Comparison of ENCODE assay signal across 29 mouse cellular contexts in genomic region chr6:31640745-31641144, GRCm38 (mm10).
DNase-seq lines count a peak whose midpoint lies in the region; ATAC-seq and TF ChIP-seq lines count a peak whose summit lies in the region.
"Had no signal": no experiment of that assay in that cellular context is flagged by ENCODE, and none has a peak within 500 bp of the region (broad histone marks: within the 10 kb centered on the region; RNA-seq: fewer than 3 reads in every experiment).

No protein-coding gene starts in this region.

- TF ChIP-seq CTCF in gastrocnemius, adult 2 months (IDR thresholded peaks at IDR 0.05): no peak

- H3K27ac ChIP-seq in gastrocnemius, adult 2 months: peak overlapping the region; percentile 83
- 0 out of 2 replicates have a peak overlapping the region, but pooled peaks have one; percentile 42 for H3K27ac ChIP-seq in heart, embryonic 10.5 days
- H3K27ac ChIP-seq in heart, embryonic 12.5 days (ENCODE audit: poor library complexity, severe bottlenecking): no peak overlapping the region
- H3K27ac ChIP-seq in liver, embryonic 12.5 days: peak overlapping the region; percentile 45; the same call in 1 of the 2 replicates
- H3K27ac ChIP-seq in liver, embryonic 11.5 days (ENCODE audit: low read depth, low read length): no peak overlapping the region
- H3K27ac ChIP-seq in brown adipose tissue, adult 24 weeks (replicated peaks; ENCODE audit: low read depth, low read length): peak overlapping the region; percentile 29; the same call in 1 of the 2 replicates
- no peak overlapping the region for H3K27ac ChIP-seq in intestine, embryonic 15.5 days
- H3K27ac ChIP-seq: embryonic facial prominence, embryonic 10.5 days; embryonic facial prominence, embryonic 13.5 days; forebrain, embryonic 13.5 days; heart, embryonic 13.5 days; hindbrain, embryonic 12.5 days; hindbrain, embryonic 15.5 days had no signal

- no peak for ATAC-seq in heart, embryonic 12.5 days (ENCODE audit: insufficient number of reproducible peaks, low FRiP score)
- ATAC-seq in liver, embryonic 12.5 days: no peak
- ATAC-seq in liver, embryonic 11.5 days (replicated peaks; ENCODE audit: low FRiP score): no peak
- ATAC-seq in intestine, embryonic 15.5 days: no peak
- ATAC-seq: forebrain, embryonic 16.5 days; Patski had no signal

- no peak overlapping the region for H3K4me2 ChIP-seq in heart, embryonic 12.5 days
- no peak overlapping the region for H3K4me2 ChIP-seq in liver, embryonic 12.5 days
- H3K4me2 ChIP-seq in liver, embryonic 11.5 days: no peak overlapping the region
- no peak overlapping the region for H3K4me2 ChIP-seq in intestine, embryonic 15.5 days (replicated peaks)
- H3K4me2 ChIP-seq: embryonic facial prominence, embryonic 13.5 days; forebrain, embryonic 13.5 days; heart, embryonic 13.5 days; hindbrain, embryonic 12.5 days; hindbrain, embryonic 15.5 days had no signal

- H3K9ac ChIP-seq in heart, embryonic 12.5 days: no peak overlapping the region
- no peak overlapping the region for H3K9ac ChIP-seq in liver, embryonic 12.5 days
- no peak overlapping the region for H3K9ac ChIP-seq in liver, embryonic 11.5 days (ENCODE audit: low read depth, low read length)
- no peak overlapping the region for H3K9ac ChIP-seq in intestine, embryonic 15.5 days
- H3K9ac ChIP-seq: embryonic facial prominence, embryonic 13.5 days; forebrain, embryonic 13.5 days; heart, embryonic 13.5 days; hindbrain, embryonic 12.5 days; hindbrain, embryonic 15.5 days had no signal

- H3K4me3 ChIP-seq in gastrocnemius, adult 2 months: no peak overlapping the region
- H3K4me3 ChIP-seq in heart, embryonic 10.5 days: no peak overlapping the region
- H3K4me3 ChIP-seq in heart, embryonic 12.5 days: no peak overlapping the region
- H3K4me3 ChIP-seq in liver, embryonic 12.5 days: no peak overlapping the region
- no peak overlapping the region for H3K4me3 ChIP-seq in liver, embryonic 11.5 days (ENCODE audit: low read depth, low read length)
- H3K4me3 ChIP-seq in brown adipose tissue, adult 24 weeks (ENCODE audit: insufficient read depth, low read depth, low read length): no peak overlapping the region
- no peak overlapping the region for H3K4me3 ChIP-seq in intestine, embryonic 15.5 days (replicated peaks)
- H3K4me3 ChIP-seq: embryonic facial prominence, embryonic 10.5 days; embryonic facial prominence, embryonic 13.5 days; erythroblast, embryonic 14.5 days; forebrain, embryonic 13.5 days; heart, embryonic 13.5 days; hindbrain, embryonic 12.5 days; hindbrain, embryonic 15.5 days had no signal

- no peaks in the 10 kb centered on the region for H3K36me3 ChIP-seq in heart, embryonic 10.5 days
- H3K36me3 ChIP-seq in heart, embryonic 12.5 days: no peaks in the 10 kb centered on the region
- no peaks in the 10 kb centered on the region for H3K36me3 ChIP-seq in liver, embryonic 12.5 days
- H3K36me3 ChIP-seq in liver, embryonic 11.5 days (ENCODE audit: control insufficient read depth, insufficient read depth, low read length): no peaks in the 10 kb centered on the region
- no peaks in the 10 kb centered on the region for H3K36me3 ChIP-seq in intestine, embryonic 15.5 days
- H3K36me3 ChIP-seq: embryonic facial prominence, embryonic 10.5 days; embryonic facial prominence, embryonic 13.5 days; G1E; heart, embryonic 13.5 days; hindbrain, embryonic 12.5 days; hindbrain, embryonic 15.5 days had no signal

- H3K4me1 ChIP-seq in heart, embryonic 10.5 days: peaks cover 66% of the 10 kb centered on the region
- H3K4me1 ChIP-seq in heart, embryonic 12.5 days (replicated peaks): peaks cover 42% of the 10 kb centered on the region
- H3K4me1 ChIP-seq in liver, embryonic 12.5 days: peaks cover 85% of the 10 kb centered on the region
- peaks cover 54% of the 10 kb centered on the region for H3K4me1 ChIP-seq in liver, embryonic 11.5 days (replicated peaks; ENCODE audit: control insufficient read depth, insufficient read depth, low read length)
- H3K4me1 ChIP-seq in brown adipose tissue, adult 24 weeks (ENCODE audit: control insufficient read depth, insufficient read depth, insufficient read length, low read length): peaks cover 28% of the 10 kb centered on the region
- H3K4me1 ChIP-seq in intestine, embryonic 15.5 days (replicated peaks): peaks cover 17% of the 10 kb centered on the region; the same call in 1 of the 2 replicates

- DNase-seq in gastrocnemius, adult 2 months: no peak
- DNase-seq in gastrocnemius, adult 18-20 months (ENCODE audit: low spot score): no peak
- DNase-seq in heart, embryonic 10.5 days (ENCODE audit: low spot score): no peak
- no peak for DNase-seq in liver, embryonic 11.5 days (ENCODE audit: low spot score)
- DNase-seq: adrenal gland, postnatal 10 days; adrenal gland, postnatal 36 days; B cell, adult 2 months; cerebellum, adult 11-12 months; cerebellum, adult 8-10 months; cerebellum, postnatal 10 days; cerebellum, postnatal 36 days; embryo, embryonic 11 days; gastrocnemius, postnatal 14 days; heart, postnatal 14 days; kidney, adult 11 months had no signal

- H3K27me3 ChIP-seq in heart, embryonic 10.5 days (ENCODE audit: insufficient read depth, poor library complexity, severe bottlenecking): no peaks in the 10 kb centered on the region
- H3K27me3 ChIP-seq in heart, embryonic 12.5 days (replicated peaks): no peaks in the 10 kb centered on the region
- H3K27me3 ChIP-seq in liver, embryonic 12.5 days (replicated peaks): no peaks in the 10 kb centered on the region
- no peaks in the 10 kb centered on the region for H3K27me3 ChIP-seq in liver, embryonic 11.5 days (replicated peaks; ENCODE audit: control insufficient read depth, insufficient read depth, low read length)
- H3K27me3 ChIP-seq in intestine, embryonic 15.5 days (replicated peaks): no peaks in the 10 kb centered on the region
- H3K27me3 ChIP-seq: forebrain, embryonic 13.5 days; heart, embryonic 13.5 days; Patski had no signal

- 51% methylated on average over 2 of the region's 2 CpGs for WGBS in heart, embryonic 10.5 days
- 57% methylated on average over 2 of the region's 2 CpGs for WGBS in heart, embryonic 12.5 days
- 63% methylated on average over 2 of the region's 2 CpGs for WGBS in liver, embryonic 12.5 days (ENCODE audit: insufficient replicate concordance)
- WGBS in liver, embryonic 11.5 days: 66% methylated on average over 2 of the region's 2 CpGs
- 55% methylated on average over 2 of the region's 2 CpGs for WGBS in intestine, embryonic 15.5 days

- H3K9me3 ChIP-seq in heart, embryonic 10.5 days: no peaks in the 10 kb centered on the region
- no peaks in the 10 kb centered on the region for H3K9me3 ChIP-seq in heart, embryonic 12.5 days (replicated peaks)
- H3K9me3 ChIP-seq in liver, embryonic 12.5 days (replicated peaks): no peaks in the 10 kb centered on the region
- H3K9me3 ChIP-seq in liver, embryonic 11.5 days (ENCODE audit: control insufficient read depth, low read length): no peaks in the 10 kb centered on the region; the same call in 1 of the 2 replicates
- no peaks in the 10 kb centered on the region for H3K9me3 ChIP-seq in intestine, embryonic 15.5 days
- H3K9me3 ChIP-seq: embryonic facial prominence, embryonic 10.5 days; embryonic facial prominence, embryonic 13.5 days; forebrain, embryonic 13.5 days; G1E; heart, embryonic 13.5 days; hindbrain, embryonic 12.5 days; hindbrain, embryonic 15.5 days had no signal

- intact Hi-C loops in gastrocnemius, adult 2 months (cut with DNase I): no loop called here

Comparison
In these comparisons a context has a peak if more than half of its experiments do, and no peak if none do; other contexts are left out.
1. H3K27ac ChIP-seq: peak in gastrocnemius, adult 2 months (single experiment), heart, embryonic 10.5 days (single experiment), liver, embryonic 12.5 days (single experiment) and brown adipose tissue, adult 24 weeks (single experiment); none in heart, embryonic 12.5 days (single experiment), liver, embryonic 11.5 days (single experiment) and intestine, embryonic 15.5 days (single experiment).